Comparison of ENCODE assay signal across 6 mouse cellular contexts in the genomic region with DNA sequence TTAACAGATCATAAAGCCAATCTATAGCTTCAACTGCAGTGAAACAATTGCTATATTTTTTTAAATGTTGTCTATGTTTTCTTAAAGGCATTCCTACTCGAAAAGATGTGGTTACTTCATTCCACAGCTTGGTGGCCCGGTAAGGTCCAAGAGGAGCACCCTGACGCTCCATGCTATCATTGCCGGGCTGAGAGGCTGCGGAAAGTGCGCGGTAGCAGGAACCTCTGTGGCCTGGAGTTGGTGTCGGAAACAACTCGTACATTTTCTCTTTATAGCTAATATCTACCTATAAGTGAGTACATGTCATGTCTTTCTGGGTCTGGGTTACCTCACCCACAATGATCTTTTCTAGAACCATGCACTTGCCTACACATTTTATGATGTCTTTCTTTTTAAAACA.
DNase-seq lines count a peak whose midpoint lies in the region; ATAC-seq and TF ChIP-seq lines count a peak whose summit lies in the region.
"Not testable (repeated sequence)": the region's sequence is repeated elsewhere in the genome, so short reads cannot be mapped to it uniquely, and the experiment has no call there.

No protein-coding gene starts in this region.

- TF ChIP-seq EP300 in liver, embryonic 14.5 days (IDR thresholded peaks at IDR 0.05; ENCODE audit: low read depth) = not testable (repeated sequence)

- not testable (repeated sequence) for TF ChIP-seq CTCF in liver, embryonic 14.5 days (IDR thresholded peaks at IDR 0.05; ENCODE audit: low read depth)

- 89% methylated on average over 9 of the region's 9 CpGs for WGBS in liver, embryonic 11.5 days
- WGBS in liver, embryonic 14.5 days (ENCODE audit: insufficient replicate concordance) = 81% methylated on average over 9 of the region's 9 CpGs

- H3K4me3 ChIP-seq in liver, embryonic 11.5 days (ENCODE audit: low read depth, low read length); liver, embryonic 14.5 days (ENCODE audit: insufficient read depth in 1 of 2, low read depth in 2 of 2, low read length in 2 of 2): not testable (repeated sequence)

- not testable (repeated sequence) for H3K36me3 ChIP-seq in liver, embryonic 11.5 days (ENCODE audit: control insufficient read depth, insufficient read depth, low read length); liver, embryonic 14.5 days (replicated peaks; ENCODE audit: control insufficient read depth, insufficient read depth, low read depth)

- ATAC-seq in common myeloid progenitor, adult 5-6 weeks (replicated peaks; ENCODE audit: low read depth, poor library complexity, severe bottlenecking) = peak; percentile 100
- peak; percentile 100 for ATAC-seq in granulocyte monocyte progenitor cell, adult 5-6 weeks (replicated peaks; ENCODE audit: poor library complexity, severe bottlenecking)
- peak; percentile 77; the same call in 1 of the 2 replicates for ATAC-seq in liver, embryonic 11.5 days (replicated peaks; ENCODE audit: low FRiP score)
- peak; percentile 71; the same call in 1 of the 2 replicates for ATAC-seq in liver, embryonic 14.5 days (ENCODE audit: insufficient read depth)
- ATAC-seq in megakaryocyte progenitor cell, adult 5-6 weeks (replicated peaks; ENCODE audit: poor library complexity) = peak; percentile 100
- ATAC-seq in monocyte, adult 5-6 weeks (replicated peaks; ENCODE audit: insufficient number of reproducible peaks, low FRiP score, low TSS enrichment, poor library complexity, severe bottlenecking) = 0 out of 2 replicates have a peak, but pooled peaks have one; percentile 66

- H3K4me2 ChIP-seq in liver, embryonic 11.5 days; liver, embryonic 14.5 days (ENCODE audit: low read depth): not testable (repeated sequence)

- H3K27ac ChIP-seq in liver, embryonic 11.5 days (ENCODE audit: low read depth, low read length); liver, embryonic 14.5 days: not testable (repeated sequence)

- not testable (repeated sequence) for H3K4me1 ChIP-seq in liver, embryonic 11.5 days (replicated peaks; ENCODE audit: control insufficient read depth, insufficient read depth, low read length); liver, embryonic 14.5 days (replicated peaks; ENCODE audit: control insufficient read depth in 2 of 2, insufficient read depth in 2 of 2, low read length in 1 of 2)

- H3K9me3 ChIP-seq in liver, embryonic 11.5 days (ENCODE audit: control insufficient read depth, low read length); liver, embryonic 14.5 days (ENCODE audit: control insufficient read depth, low read length): not testable (repeated sequence)

- DNase-seq in liver, embryonic 11.5 days (ENCODE audit: low spot score); liver, embryonic 14.5 days (ENCODE audit: low read depth in 3 of 3, low spot score in 3 of 3): not testable (repeated sequence)

- H3K9ac ChIP-seq in liver, embryonic 11.5 days (ENCODE audit: low read depth, low read length); liver, embryonic 14.5 days (replicated peaks): not testable (repeated sequence)

- H3K27me3 ChIP-seq in liver, embryonic 11.5 days (replicated peaks; ENCODE audit: control insufficient read depth, insufficient read depth, low read length); liver, embryonic 14.5 days (ENCODE audit: control insufficient read depth, insufficient read depth, low read length): not testable (repeated sequence)
